Mouse (Mus musculus) spleen, adult 2 months (tissue): ENCODE results near the gene Aifm1.

ENCODE experiments used
- CTCF ChIP-seq: fragments of 200-500 bp; IDR thresholded peaks from 2 replicates; pipeline ENCODE4 v1.5.1; 2011; ENCODE audit warnings: mild to moderate bottlenecking, inconsistent platforms; ENCODE audit not compliant: insufficient read depth, insufficient read length, insufficient replicate concordance; ENCODE audit errors: extremely low read depth
- POLR2A ChIP-seq: fragments of 200-500 bp; IDR thresholded peaks from 2 replicates; pipeline ENCODE4 v1.6.1; 2011; ENCODE audit warnings: low read depth, low read length, inconsistent platforms

- TF ChIP-seq POLR2A = no peak
- no peak for TF ChIP-seq CTCF
Measured at GRCm38 (mm10) chrX:48439036-48439435, 74.3 kb downstream of the Aifm1 start.
